Mouse (Mus musculus): Measurements from ENCODE around the gene Pgc. TPM values are rescaled to one million over a fixed set of nuclear protein-coding genes. Genes with fewer than 3 reads are reported as not detected.
A peak's percentile ranks its signal among the peaks of the same experiment; 100 is the strongest.

The Pgc gene
- polyA plus RNA-seq, 1 experiment from 2014 or later: 0.17 TPM

DNA sequence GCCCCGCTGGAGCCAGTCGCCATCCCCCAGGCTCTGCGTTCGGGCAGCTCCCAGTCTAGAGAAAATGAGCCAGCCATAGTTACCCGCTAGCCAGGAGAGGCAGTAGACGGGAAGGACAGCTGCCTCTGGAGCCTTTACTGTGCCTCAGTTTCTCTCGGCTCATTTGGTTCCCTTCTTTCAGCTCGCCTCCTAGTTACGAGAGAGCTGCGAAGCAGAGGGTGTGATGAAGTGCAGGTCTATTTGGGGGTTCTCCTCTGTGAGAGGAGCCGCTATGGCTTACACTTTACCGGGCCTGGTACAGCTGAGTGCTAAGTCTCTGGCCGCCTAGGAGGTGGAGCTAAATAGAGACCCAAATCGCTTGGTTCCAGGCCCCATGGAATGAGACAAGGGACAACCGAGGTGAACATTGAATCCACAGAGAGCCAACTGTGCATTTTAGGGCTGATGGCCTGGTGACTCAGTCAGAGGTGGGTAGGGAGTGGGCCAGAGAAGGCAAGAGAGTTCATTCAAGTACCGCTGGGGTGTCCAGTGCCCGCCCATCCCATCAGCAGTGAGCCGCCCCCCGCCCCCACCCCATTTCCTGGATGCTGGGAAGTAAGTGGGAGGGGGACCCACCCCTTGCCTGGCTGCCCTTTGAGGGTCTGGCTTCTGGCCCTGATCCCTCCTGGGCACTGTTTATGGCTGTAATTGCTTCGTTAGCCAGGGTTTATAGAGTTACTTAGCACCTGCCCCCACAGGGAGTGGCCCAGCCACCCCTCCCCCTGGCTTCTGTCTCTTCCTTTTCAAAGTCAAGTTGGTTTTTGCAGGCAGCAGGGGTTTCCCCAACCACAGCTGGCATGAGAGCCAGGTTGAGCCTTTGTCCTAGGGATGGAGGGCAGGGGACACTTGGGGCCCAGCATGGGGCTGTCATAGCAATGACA is 12.5 kb downstream of the Pgc start:
- Histone ChIP-seq H3K9ac (peak overlapping the region; percentile 96), H3K27me3 (replicated peaks) (no peaks in the 10 kb centered on the region), H3K4me3 (peak overlapping the region; percentile 90), H3K4me1 (peaks cover 54% of the 10 kb centered on the region), H3K4me2 (peak overlapping the region; percentile 96), H3K36me3 (peaks cover under 1% of the 10 kb centered on the region; the same call in 1 of the 2 replicates), H3K27ac (replicated peaks) (peak overlapping the region; percentile 95), H3K9me3 (no peaks in the 10 kb centered on the region)
- WGBS: 11% methylated on average over 20 of the region's 20 CpGs
- no peak for ATAC-seq (ENCODE audit: extremely low read depth, insufficient number of reproducible peaks, low FRiP score, low TSS enrichment)

DNA sequence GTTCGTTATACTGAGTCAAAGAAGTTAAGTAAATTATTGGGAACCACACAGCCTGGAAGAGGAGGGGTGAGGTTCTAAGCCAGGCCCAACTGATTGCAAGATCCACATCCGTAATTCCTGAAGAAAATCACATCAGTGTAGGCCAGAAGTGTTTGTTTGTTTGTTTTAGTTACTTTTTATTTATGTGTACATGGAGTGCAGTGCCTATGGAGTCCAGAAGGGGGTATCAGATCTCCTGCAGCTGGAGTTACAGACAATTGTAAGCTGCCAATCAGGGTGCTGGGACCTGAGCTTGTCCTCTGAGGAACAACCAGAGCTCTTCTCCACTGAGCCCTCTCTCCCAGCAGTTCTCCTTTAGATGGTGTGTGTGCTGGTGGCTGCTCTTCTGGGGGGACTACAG is 13.5 kb downstream of the Pgc start:
- Histone ChIP-seq H3K27me3 (replicated peaks) (no peaks in the 10 kb centered on the region), H3K4me1 (peaks cover 54% of the 10 kb centered on the region), H3K36me3 (peaks cover 11% of the 10 kb centered on the region), H3K9me3 (peaks cover 7% of the 10 kb centered on the region; the same call in 1 of the 2 replicates), H3K4me2 (no peak overlapping the region), H3K27ac (replicated peaks) (no peak overlapping the region), H3K9ac (no peak overlapping the region), H3K4me3 (no peak overlapping the region)
- no peak for ATAC-seq (ENCODE audit: extremely low read depth, insufficient number of reproducible peaks, low FRiP score, low TSS enrichment)
- WGBS: 91% methylated on average over 2 of the region's 2 CpGs

DNA sequence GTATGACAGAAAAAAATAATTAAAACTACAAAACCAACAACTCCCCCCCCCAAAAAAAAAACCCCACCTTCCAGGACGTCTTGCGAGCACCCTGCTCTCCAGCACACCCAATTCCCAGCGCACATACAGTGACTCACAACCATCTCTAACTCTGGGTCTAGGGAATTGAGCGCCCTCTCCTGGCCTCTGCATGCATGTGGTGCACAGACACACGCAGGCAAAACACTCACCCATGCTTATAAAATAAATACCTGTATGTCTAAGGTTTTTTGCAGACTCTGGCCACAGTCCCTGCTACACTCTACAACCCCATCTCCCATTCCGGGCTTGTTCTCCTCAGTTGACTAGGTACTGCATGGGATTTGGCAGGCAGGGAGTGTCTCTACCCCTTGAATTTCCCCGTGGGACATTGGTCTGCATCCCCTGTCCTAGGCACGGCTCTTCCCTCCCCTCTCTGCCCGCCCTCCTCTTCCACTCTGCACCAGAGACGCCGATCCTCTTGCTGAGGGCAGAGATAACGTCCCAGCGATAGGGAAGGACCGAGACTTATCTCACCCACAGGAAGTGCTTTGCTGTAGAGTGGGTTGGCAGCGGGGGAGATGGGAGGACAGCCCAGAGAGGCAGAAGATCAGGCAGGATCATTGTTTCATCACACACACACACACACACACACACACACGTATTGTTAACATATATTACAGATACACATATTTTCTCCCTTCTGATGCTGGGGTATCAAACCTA is 16.5 kb downstream of the Pgc start:
- Histone ChIP-seq H3K36me3 (peaks cover 15% of the 10 kb centered on the region), H3K27me3 (replicated peaks) (no peaks in the 10 kb centered on the region), H3K4me3 (peak overlapping the region; percentile 13; the same call in 1 of the 2 replicates), H3K4me1 (peaks cover 57% of the 10 kb centered on the region), H3K9me3 (peaks cover 7% of the 10 kb centered on the region; the same call in 1 of the 2 replicates), H3K27ac (replicated peaks) (peak overlapping the region; percentile 60), H3K9ac (peak overlapping the region; percentile 26; the same call in 1 of the 2 replicates), H3K4me2 (peak overlapping the region; percentile 49)
- ATAC-seq (ENCODE audit: extremely low read depth, insufficient number of reproducible peaks, low FRiP score, low TSS enrichment): no peak
- 17% methylated on average over 16 of the region's 16 CpGs for WGBS

DNA sequence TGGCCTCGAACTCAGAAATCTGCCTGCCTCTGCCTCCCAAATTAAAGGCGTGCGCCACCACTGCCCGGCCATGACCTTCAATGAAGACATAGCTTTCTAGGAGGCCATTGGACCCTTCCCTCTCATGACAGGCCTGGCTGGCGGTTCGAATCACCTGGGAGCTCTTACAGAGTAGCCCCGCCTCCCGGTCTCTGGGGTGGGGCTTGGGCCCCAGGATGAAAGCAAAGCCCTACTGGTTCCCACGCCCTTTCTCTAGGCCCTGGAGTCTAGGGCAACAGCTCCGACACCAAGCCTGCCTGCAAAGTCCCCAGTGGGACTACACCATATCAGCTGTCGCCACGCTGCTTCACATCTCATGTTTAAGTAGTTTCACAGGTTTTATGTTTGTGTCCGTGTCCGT is 17.4 kb downstream of the Pgc start:
- no peak overlapping the region for H3K4me3 ChIP-seq
- ATAC-seq (ENCODE audit: extremely low read depth, insufficient number of reproducible peaks, low FRiP score, low TSS enrichment): no peak
- no peak overlapping the region for H3K9ac ChIP-seq
- no peak overlapping the region for H3K27ac ChIP-seq (replicated peaks)
- H3K27me3 ChIP-seq (replicated peaks): no peaks in the 10 kb centered on the region
- no peak overlapping the region for H3K4me2 ChIP-seq
- H3K36me3 ChIP-seq: peaks cover 15% of the 10 kb centered on the region
- H3K4me1 ChIP-seq: peaks cover 58% of the 10 kb centered on the region
- 88% methylated on average over 14 of the region's 14 CpGs for WGBS
- peaks cover 7% of the 10 kb centered on the region; the same call in 1 of the 2 replicates for H3K9me3 ChIP-seq

DNA sequence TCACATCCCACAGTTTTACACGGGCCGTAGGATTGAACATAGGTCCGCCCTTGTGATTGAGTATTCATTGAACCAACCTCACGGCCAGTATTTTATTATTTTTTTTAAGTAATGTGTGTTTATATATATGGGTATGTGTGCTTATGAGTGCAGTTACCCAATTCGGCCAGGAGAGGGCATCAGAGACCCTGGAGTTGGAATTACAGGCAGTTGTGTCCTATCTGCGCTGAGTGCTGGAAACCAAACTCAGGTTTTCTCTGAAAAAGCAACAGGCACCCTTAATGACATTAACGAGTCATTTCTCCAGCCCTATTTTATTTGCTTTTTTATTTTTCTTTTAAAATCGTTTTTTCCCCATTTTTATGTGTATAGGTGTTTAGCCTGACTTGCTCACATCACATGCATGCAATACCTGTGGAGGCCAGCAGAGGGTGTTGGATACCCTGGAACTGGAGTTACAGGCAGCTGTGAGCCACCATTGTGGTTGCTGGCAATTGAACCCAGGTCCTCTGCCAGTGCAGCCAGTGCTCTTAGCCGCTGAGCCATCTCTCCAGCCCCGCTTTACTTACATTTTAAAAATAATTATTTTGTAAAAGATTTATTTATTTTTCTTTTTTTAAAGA is 18.2 kb downstream of the Pgc start:
- Histone ChIP-seq H3K9me3 (peaks cover 7% of the 10 kb centered on the region; the same call in 1 of the 2 replicates), H3K27me3 (replicated peaks) (no peaks in the 10 kb centered on the region), H3K36me3 (peaks cover 15% of the 10 kb centered on the region), H3K27ac (replicated peaks) (no peak overlapping the region), H3K4me3 (no peak overlapping the region), H3K4me1 (peaks cover 58% of the 10 kb centered on the region), H3K9ac (no peak overlapping the region), H3K4me2 (no peak overlapping the region)
- whole genome bisulfite sequencing: 84% methylated on average over 10 of the region's 10 CpGs
- no peak for ATAC-seq (ENCODE audit: extremely low read depth, insufficient number of reproducible peaks, low FRiP score, low TSS enrichment)

DNA sequence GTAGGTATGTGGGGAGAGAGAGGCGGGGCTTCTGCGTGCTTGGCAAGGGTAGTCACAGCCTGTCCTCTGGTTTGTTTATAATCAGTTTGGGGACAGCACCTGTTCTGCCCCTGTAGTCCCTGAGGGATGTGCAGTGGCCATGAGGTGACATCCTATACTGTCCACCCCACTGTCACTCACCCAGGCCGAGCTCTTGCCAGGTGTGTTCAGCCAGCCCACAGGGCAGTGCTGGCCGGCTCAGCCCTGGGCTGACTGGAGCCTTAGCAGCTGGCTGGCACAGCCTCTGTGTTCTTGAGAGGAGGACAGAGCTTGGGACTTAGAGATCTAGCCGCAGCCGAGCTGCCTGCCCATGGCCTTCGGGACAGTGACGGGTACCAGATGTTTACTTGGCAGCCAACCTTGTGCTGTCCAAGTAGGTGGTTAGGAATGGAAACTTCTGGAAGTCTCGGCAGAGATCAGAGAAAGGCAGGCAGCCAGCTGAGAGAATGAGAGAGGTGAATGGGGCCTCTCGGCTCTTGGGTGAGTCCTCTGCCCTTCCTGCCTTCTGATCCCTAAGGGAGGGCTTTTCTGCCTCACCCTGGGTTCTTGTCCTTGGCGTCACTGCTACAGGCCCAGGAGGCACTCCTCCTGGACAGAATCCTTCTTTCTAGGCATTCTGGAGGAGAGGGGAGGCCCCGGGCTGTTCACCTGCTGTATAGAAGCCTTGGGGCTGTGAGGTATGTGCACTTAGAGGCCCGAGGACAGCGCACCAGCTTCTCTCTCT is 22.3 kb downstream of the Pgc start:
- 37% methylated on average over 14 of the region's 14 CpGs for WGBS

DNA sequence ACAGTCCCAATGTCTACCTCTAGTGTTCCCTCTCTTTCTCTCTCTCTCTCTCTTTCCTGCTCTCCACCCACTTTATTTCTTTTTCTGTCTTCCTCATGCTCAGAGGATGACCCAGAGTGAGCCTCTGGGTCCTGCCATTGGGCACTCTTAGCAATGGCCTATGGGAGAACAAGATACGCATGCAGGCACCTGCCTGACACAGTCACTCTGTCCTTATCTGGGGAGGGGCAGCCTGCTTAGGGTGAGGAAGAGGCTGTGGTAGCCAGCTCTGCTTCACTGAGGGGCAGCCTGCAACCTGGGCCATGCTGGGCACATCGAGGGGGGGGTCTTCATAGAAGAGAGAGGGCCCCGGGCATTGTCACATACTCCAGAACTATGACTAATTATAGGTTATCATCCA is 23.0 kb downstream of the Pgc start:
- H3K4me2 ChIP-seq: no peak overlapping the region
- H3K4me3 ChIP-seq: no peak overlapping the region
- peaks cover 9% of the 10 kb centered on the region; the same call in 1 of the 2 replicates for H3K9me3 ChIP-seq
- peaks cover 29% of the 10 kb centered on the region for H3K36me3 ChIP-seq
- peaks cover 40% of the 10 kb centered on the region for H3K4me1 ChIP-seq
- no peak for ATAC-seq (ENCODE audit: extremely low read depth, insufficient number of reproducible peaks, low FRiP score, low TSS enrichment)
- no peaks in the 10 kb centered on the region for H3K27me3 ChIP-seq (replicated peaks)
- WGBS: 66% methylated on average over 3 of the region's 3 CpGs
- H3K27ac ChIP-seq (replicated peaks): peak overlapping the region; percentile 78
- peak overlapping the region; percentile 70; the same call in 1 of the 2 replicates for H3K9ac ChIP-seq

More for the DNA sequence above, 22.3 kb downstream of the Pgc start:
- H3K27me3 ChIP-seq (replicated peaks): no peaks in the 10 kb centered on the region
- no peak overlapping the region for H3K4me2 ChIP-seq
- H3K27ac ChIP-seq (replicated peaks): peak overlapping the region; percentile 78
- peaks cover 11% of the 10 kb centered on the region; the same call in 1 of the 2 replicates for H3K9me3 ChIP-seq
- peak overlapping the region; percentile 70 for H3K9ac ChIP-seq
- H3K4me3 ChIP-seq: no peak overlapping the region
- peak; percentile 21; the same call in 1 of the 2 replicates for ATAC-seq (ENCODE audit: extremely low read depth, insufficient number of reproducible peaks, low FRiP score, low TSS enrichment)
- H3K4me1 ChIP-seq: peaks cover 36% of the 10 kb centered on the region
- H3K36me3 ChIP-seq: peaks cover 34% of the 10 kb centered on the region

DNA sequence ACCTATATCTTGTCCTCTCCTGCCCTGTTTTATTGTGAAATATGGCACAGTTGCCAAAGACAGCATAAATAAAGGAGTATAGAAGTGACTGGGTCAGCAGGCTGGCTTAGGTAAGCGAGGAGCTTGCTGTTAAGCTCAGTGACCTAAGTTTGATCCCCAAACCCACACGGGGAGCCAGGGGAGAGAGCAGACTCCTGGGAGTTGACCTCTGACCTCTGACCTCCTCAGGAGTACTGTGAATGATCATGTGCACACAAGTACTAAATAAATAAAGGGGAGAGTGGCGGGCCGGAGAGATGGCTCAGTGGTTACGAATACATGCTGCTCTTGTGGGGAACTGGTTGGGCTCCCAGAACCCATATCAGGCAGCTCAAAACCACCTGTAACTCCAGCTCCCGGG is 23.5 kb downstream of the Pgc start:
- ATAC-seq (ENCODE audit: extremely low read depth, insufficient number of reproducible peaks, low FRiP score, low TSS enrichment): no peak
- no peaks in the 10 kb centered on the region for H3K27me3 ChIP-seq (replicated peaks)
- H3K4me3 ChIP-seq: no peak overlapping the region
- no peak overlapping the region for H3K27ac ChIP-seq (replicated peaks)
- 72% methylated on average over 6 of the region's 6 CpGs for WGBS
- H3K4me1 ChIP-seq: peaks cover 40% of the 10 kb centered on the region
- H3K4me2 ChIP-seq: no peak overlapping the region
- H3K9ac ChIP-seq: no peak overlapping the region
- 0 out of 2 replicates have a peak, but pooled peaks cover 4% of the 10 kb centered on the region for H3K9me3 ChIP-seq
- peaks cover 24% of the 10 kb centered on the region for H3K36me3 ChIP-seq

DNA sequence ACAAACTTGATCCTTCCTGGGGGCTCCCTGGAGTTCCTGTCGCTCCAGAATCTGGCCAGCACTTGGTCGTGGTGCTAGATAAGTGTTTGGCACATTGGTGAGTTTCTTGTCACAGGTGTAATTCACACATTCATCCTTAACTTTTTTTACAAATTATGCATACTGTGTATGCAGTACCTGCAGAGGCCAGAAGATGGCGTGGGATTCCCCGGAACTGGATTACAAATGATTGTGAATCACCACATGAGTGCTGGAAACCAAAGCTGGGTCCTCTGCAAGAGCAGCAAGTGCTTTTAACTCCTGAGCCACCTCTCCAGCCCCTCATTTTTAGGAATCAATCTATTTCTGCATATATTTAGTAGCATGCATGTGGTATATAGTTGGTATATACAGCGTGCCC is 25.2 kb downstream of the Pgc start:
- H3K27ac ChIP-seq (replicated peaks): no peak overlapping the region
- 72% methylated on average over 5 of the region's 5 CpGs for WGBS
- H3K4me3 ChIP-seq: no peak overlapping the region
- H3K4me1 ChIP-seq: peaks cover 50% of the 10 kb centered on the region
- no peak overlapping the region for H3K9ac ChIP-seq
- peaks cover 23% of the 10 kb centered on the region for H3K36me3 ChIP-seq
- H3K9me3 ChIP-seq: 0 out of 2 replicates have a peak, but pooled peaks cover 4% of the 10 kb centered on the region
- H3K27me3 ChIP-seq (replicated peaks): no peaks in the 10 kb centered on the region
- ATAC-seq (ENCODE audit: extremely low read depth, insufficient number of reproducible peaks, low FRiP score, low TSS enrichment): no peak
- no peak overlapping the region for H3K4me2 ChIP-seq

DNA sequence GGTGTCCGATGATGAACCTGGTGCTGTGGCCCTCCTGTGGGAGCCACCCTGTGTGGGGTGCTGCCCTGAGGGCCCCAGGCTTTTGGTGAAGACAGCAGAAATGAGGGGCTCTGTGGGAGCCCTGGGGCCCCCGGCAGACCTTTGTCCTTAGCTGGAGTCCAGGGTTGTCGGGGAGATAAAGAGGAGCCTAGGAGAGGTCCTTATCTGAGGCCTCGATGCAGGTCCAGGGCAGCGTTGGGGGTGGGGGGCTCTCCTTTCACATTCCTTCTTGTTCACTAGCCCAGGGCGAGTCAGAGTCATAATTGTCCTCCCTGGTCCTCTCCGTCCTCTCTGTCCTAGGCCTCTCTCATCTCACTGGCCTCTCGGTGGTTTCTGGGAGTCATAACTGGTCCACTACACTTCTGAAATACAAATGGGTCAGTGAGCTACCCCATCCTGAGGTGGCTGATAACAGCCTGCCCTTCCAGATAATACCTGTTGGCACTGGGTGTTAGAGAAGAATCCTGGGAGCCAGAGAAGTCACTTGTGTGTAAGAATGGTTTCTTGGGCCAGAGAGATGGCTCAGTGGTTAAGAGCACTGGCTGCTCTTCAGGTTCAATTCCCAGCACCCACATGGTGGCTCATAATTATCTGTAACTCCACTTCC is 26.6 kb downstream of the Pgc start:
- peaks cover 20% of the 10 kb centered on the region for H3K36me3 ChIP-seq
- peaks cover 62% of the 10 kb centered on the region for H3K4me1 ChIP-seq
- no peak for ATAC-seq (ENCODE audit: extremely low read depth, insufficient number of reproducible peaks, low FRiP score, low TSS enrichment)
- 23% methylated on average over 8 of the region's 8 CpGs for WGBS
- no peak overlapping the region for H3K4me3 ChIP-seq
- peak overlapping the region; percentile 64 for H3K9ac ChIP-seq
- peak overlapping the region; percentile 15; the same call in 1 of the 2 replicates for H3K4me2 ChIP-seq
- peak overlapping the region; percentile 38; the same call in 1 of the 2 replicates for H3K27ac ChIP-seq (replicated peaks)
- H3K27me3 ChIP-seq (replicated peaks): no peaks in the 10 kb centered on the region
- 0 out of 2 replicates have a peak, but pooled peaks cover 4% of the 10 kb centered on the region for H3K9me3 ChIP-seq

Data from heart, embryonic 13.5 days (tissue).